Mouse (Mus musculus) megakaryocyte-erythroid progenitor cell, adult 5-6 weeks (primary cell): ENCODE measurements around the gene Dact3. TPM values are rescaled to one million over a fixed set of nuclear protein-coding genes. Genes with fewer than 3 reads are reported as not detected.

Experiments used
- ATAC-seq: replicated peaks from 2 replicates; pipeline ENCODE4 v1.8.0; 2016; ENCODE audit warnings: mild to moderate bottlenecking, inconsistent platforms; ENCODE audit not compliant: severe bottlenecking, poor library complexity, low FRiP score, low TSS enrichment
- total RNA-seq, 2 experiments: library from RNA; stranded (forward) in 1 of 2; stranded (reverse) in 1 of 2; fragments of 200-1000, 215-1000 nt in 1 of 2; fragments of >200 nt in 1 of 2; fragmentation: Nextera tagmentation in 1 of 2; gene quantifications; 2 replicates each; pipeline ENCODE4 v1.2.3; 2014 to 2017

The Dact3 gene
- total RNA-seq, 2 experiments from 2014 or later = 0.75 TPM; not detected in 1

DNA sequence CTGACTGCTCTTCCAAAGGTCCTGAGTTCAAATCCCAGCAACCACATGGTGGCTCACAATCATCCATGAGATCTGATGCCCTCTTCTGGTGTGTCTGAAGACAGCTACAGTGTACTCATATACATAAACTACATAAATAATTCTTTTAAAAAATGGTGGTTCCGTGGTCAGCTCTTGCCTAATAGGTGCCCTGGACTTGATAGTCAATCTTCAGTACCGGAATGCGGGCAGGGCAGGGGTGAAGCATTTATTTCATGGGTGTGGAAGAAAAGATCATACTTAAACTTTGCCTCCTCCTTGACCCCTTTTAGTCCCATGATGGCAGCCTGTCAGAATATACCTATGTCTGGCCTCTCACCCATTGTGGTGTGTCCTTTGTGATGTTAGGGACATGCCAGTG is 36.8 kb downstream of the Dact3 start:
- no peak for ATAC-seq

- ATAC-seq = no peak
Observed at GRCm38 (mm10) chr7:16912360-16912759, 37.2 kb downstream of the Dact3 start.

DNA sequence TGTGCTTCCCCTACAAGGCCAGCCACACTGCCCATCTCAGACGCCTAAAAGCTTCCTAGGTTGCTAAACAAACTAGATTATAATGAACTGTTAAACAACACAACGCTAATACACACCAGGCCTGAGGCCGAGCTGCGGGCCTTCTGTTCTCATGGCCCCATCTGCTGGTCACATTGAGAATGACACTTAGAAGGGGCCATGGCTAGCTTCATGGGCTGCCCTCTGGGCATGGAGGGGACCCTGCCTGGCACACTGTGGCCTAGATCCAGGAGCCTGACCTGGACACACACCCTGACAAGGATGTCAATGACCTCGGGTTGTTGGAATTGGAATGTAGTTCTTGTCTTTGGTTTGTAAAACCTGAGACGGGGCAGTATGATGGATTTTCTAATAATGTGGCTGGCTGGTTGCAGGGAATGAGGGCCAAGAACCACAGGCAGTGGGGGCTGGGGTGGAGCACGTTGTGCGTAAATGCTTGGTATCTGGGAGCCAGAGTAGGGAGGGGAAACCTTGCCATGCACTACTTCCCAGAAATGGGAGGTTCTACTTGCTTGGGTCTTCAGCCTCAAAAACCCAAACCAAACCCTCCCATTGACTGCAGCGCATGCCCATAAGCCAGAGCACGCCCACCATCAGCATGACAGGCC is 38.8 kb downstream of the Dact3 start:
- ATAC-seq = peak; percentile 73

GRCm38 (mm10) chr7:16914453-16915343 is 39.6 kb downstream of the Dact3 start:
- no peak for ATAC-seq

DNA sequence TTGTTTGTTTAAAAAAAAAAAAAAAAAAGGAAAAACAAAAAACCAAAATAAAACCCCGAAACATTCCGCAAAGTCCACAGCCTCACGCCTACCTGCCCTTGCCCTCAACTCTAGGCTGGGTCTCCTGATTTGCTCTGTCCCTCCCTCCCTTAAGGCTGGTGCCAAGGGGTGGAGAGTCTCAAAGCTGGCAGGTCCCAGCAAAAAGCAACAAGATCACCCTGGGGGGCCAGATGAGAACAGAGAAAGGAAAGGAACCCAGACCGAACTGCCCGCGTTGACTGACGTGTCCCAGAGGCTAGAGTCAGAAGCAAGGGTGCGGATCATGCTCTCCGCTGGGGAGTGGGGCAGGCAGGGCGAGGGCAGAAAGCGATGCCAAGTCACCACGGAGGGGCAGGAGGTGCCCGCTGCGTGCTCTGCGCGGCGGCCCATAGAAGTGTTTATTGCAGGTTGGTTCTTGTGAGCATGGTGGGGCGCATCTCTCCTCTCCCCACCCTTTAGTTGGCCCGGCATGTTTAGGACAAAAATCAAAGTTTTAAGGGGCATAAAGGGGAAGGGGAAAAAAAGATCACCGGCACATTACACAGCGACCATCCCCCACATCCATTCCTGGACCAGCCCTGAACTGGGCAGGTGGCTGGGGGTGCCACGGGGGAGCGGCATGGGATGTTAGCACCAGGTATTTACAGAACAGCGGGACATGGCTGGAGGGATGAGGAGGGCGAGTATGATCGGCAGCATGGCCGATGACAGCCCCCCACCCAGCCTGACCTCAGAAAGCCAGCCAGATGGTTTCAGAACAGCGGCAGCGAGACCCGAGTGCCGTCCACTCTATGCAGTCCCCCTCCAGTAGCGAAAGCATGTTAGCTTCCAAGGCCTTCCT is 40.6 kb downstream of the Dact3 start:
- ATAC-seq = no peak

DNA sequence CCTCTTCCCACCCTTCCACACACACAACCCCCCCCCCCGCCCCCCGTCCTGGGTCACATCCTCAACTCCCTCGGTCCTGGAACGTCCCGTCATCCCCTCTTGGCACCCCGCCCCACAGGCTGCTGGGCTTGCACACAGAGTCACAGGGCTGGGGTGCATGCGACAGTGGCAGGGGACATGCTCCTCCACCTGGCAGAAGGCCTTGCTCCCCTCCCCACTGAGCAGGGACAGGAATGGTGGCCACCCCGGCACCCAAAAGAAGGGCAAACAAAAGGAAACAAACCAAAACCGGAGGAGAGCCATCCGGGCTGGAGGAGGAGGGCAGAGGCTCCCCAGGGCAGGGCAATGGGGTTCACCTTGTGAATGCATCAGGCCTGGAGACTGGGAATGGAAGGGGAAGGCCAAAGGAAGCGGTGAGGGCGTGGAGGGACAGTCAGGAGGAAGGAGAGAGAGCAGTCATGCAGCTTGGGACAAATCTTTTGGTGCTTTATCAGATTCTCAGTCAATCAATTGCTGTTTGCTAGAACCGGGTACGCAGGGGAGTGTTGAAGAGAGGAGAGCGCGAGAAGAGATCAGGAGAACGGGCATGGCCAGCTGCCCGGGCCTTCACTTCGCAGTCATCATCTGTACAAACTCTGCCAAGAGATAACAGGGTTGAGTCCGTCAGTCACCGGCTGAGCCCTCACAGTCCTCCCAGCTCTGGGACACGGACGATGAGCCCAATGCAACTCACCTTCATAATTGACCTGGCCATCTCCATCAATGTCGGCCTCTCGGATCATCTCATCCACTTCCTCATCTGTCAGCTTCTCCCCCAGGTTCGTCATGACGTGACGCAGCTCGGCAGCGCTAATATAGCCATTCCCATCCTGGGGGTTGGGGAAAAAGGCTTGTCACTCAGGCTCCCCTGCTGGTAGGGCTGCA is 41.5 kb downstream of the Dact3 start:
- peak; percentile 24; the same call in 1 of the 2 replicates for ATAC-seq

DNA sequence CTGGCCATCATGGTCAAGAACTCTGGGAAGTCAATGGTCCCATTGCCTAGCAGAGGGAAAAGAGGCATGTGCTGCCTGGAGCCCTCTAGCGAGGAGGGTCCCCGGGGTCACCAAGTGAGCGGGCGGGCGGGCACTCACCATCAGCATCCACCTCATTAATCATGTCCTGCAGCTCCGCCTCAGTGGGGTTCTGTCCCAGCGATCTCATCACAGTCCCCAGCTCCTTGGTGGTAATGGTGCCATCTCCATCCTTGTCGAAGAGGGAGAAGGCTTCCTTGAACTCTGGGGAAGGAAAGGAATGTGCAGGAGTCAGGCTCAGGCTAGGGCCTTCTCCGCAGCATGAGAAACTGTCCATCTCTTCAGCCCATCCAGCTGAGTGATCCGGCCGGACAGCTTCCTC is 42.3 kb downstream of the Dact3 start:
- no peak for ATAC-seq

DNA sequence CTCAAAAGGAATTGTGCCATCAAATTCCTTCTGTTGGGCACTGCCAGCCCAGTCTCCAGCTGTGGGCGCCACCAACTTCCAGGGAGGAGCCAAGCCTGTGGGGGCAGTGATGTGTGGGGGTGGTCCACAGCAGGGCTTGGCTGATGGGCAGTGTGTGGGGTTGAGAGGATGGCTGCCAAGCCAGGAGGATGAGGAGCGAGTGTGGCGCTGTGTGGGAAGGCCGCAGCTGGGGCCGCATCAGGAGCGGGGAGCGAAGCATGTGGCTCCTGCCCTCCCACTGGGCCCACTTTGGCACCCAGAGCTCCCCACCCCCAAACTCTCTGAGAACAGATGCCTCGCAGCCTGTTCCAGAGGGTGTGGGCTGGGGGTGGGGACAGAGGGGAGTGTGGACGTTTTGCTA is 42.9 kb downstream of the Dact3 start:
- ATAC-seq = no peak

DNA sequence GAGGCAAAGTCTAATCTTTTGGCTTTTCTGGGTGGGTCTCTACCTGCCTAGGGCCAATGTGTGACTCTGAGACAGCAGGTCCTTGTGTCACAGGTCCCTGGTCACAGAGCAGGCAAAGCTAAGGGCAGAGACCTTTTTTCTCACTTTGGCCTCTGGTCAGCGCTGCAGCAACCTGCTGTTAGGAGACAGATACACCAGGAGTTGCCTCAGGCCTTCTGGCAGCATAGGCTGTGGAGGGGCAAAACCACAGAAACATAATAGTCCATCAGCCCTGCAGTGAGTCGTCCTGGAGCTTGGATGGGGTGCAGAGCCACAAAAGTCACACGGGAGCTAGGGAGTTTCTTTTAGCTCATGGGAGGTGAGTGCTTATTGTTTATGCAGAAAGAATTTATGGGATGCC is 43.6 kb downstream of the Dact3 start:
- no peak for ATAC-seq

GRCm38 (mm10) chr7:16919395-16920149 is 44.5 kb downstream of the Dact3 start:
- ATAC-seq = peak; percentile 43

- ATAC-seq = no peak
Observed at GRCm38 (mm10) chr7:16920150-16920579, 45.0 kb downstream of the Dact3 start.

GRCm38 (mm10) chr7:16920818-16921791 is 46.0 kb downstream of the Dact3 start:
- ATAC-seq = no peak

DNA sequence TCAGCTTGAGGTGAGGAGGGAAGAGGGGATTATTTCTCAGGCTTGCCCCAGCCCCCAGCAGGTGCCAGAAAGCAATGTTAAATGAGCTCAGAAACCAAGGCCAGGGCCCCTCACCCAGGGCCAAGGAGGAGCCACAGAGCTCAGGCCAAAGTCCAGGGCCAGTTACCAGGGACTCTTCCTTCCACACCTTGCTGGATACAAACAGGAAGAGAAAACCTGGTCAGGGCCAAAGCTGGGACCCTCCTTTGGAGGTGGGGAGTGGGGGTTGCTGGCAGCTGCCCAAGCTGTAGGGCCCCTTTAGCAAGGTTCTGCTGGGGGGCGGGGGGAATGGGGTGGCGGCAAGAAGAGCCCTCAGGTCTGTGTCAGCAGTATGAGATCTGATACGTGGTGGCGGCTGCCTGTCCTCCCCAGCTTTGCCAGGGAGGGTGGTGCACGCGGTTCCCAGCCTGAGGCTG is 46.8 kb downstream of the Dact3 start:
- ATAC-seq = no peak

GRCm38 (mm10) chr7:16922360-16922973 is 47.4 kb downstream of the Dact3 start:
- peak; percentile 25 for ATAC-seq

- ATAC-seq = peak; percentile 8
Observed at GRCm38 (mm10) chr7:16923283-16924036, 48.3 kb downstream of the Dact3 start.
